Mouse (Mus musculus): ENCODE measurements at regions not wholly inside any gene's neighbourhood (a gene's known extent, or its start where the extent isn't known, plus 50 kb on each side); places are given as distances from the start of the nearest gene placed in this dataset.

GRCm38 (mm10) chr14:107849688-107850087 lies 1064.3 kb downstream of the Slitrk1 start:
- no peaks in the 10 kb centered on the region for H3K9me3 ChIP-seq (replicated peaks; ENCODE audit: insufficient read depth, low read length)
- H3K4me1 ChIP-seq (ENCODE audit: control insufficient read depth in 1 of 2, insufficient read depth in 2 of 2, low read length in 2 of 2): no peaks in the 10 kb centered on the region
- H3K9ac ChIP-seq (ENCODE audit: control insufficient read depth, low read depth, low read length, poor library complexity, severe bottlenecking): no peak overlapping the region
- H3K4me3 ChIP-seq (ENCODE audit: control insufficient read depth in 1 of 2, insufficient read depth in 1 of 2, low read depth in 2 of 2, low read length in 2 of 2): no peak overlapping the region
- DNase-seq (ENCODE audit: low read depth, low spot score): peak; percentile 19
- H3K36me3 ChIP-seq (ENCODE audit: control insufficient read depth in 1 of 2, insufficient read depth in 2 of 2, low read length in 2 of 2): no peaks in the 10 kb centered on the region
- H3K27ac ChIP-seq (ENCODE audit: control insufficient read depth, low read depth, low read length): no peak overlapping the region
- H3K79me2 ChIP-seq (ENCODE audit: control insufficient read depth, insufficient read depth, low read length, poor library complexity): no peaks in the 10 kb centered on the region
- no peaks in the 10 kb centered on the region for H3K27me3 ChIP-seq (ENCODE audit: control insufficient read depth in 1 of 2, insufficient read depth in 2 of 2, low read length in 2 of 2)
- TF ChIP-seq MYC (IDR thresholded peaks at IDR 0.05; ENCODE audit: low read depth, low read length) (no peak), MYB (IDR thresholded peaks at IDR 0.05; ENCODE audit: low read depth, low read length) (no peak), GABPA (IDR thresholded peaks at IDR 0.05; ENCODE audit: low read depth, low read length) (no peak), ZC3H11A (IDR thresholded peaks at IDR 0.05; ENCODE audit: low read depth, low read length) (no peak), ZNF384 (IDR thresholded peaks at IDR 0.05; ENCODE audit: low read depth, low read length) (no peak), TCF12 (IDR thresholded peaks at IDR 0.05; ENCODE audit: low read depth, low read length) (no peak), BHLHE40 (IDR thresholded peaks at IDR 0.05; ENCODE audit: borderline replicate concordance, low read depth, low read length) (no peak), RCOR1 (IDR thresholded peaks at IDR 0.05; ENCODE audit: low read depth, low read length) (no peak), SMC3 (IDR thresholded peaks at IDR 0.05; ENCODE audit: low read depth, low read length) (no peak), CHD2 (IDR thresholded peaks at IDR 0.05; ENCODE audit: low read length) (no peak), GATA1 (IDR thresholded peaks at IDR 0.05; ENCODE audit: low read depth, low read length) (no peak), SIN3A (IDR thresholded peaks at IDR 0.05; ENCODE audit: low read length) (no peak), TAL1 (IDR thresholded peaks at IDR 0.05; ENCODE audit: low read length) (no peak), NRF1 (IDR thresholded peaks at IDR 0.05; ENCODE audit: insufficient read depth, low read depth, low read length, poor library complexity, severe bottlenecking) (no peak), MEF2A (IDR thresholded peaks at IDR 0.05; ENCODE audit: extremely low read depth, insufficient replicate concordance, low read depth, low read length, poor library complexity, severe bottlenecking) (no peak), USF1 (IDR thresholded peaks at IDR 0.05; ENCODE audit: low read depth, low read length) (no peak), JUND (IDR thresholded peaks at IDR 0.05; ENCODE audit: low read depth, low read length) (no peak), ETS1 (IDR thresholded peaks at IDR 0.05; ENCODE audit: low read depth, low read length) (no peak), TBP (IDR thresholded peaks at IDR 0.05; ENCODE audit: low read depth, low read length) (no peak)

DNA sequence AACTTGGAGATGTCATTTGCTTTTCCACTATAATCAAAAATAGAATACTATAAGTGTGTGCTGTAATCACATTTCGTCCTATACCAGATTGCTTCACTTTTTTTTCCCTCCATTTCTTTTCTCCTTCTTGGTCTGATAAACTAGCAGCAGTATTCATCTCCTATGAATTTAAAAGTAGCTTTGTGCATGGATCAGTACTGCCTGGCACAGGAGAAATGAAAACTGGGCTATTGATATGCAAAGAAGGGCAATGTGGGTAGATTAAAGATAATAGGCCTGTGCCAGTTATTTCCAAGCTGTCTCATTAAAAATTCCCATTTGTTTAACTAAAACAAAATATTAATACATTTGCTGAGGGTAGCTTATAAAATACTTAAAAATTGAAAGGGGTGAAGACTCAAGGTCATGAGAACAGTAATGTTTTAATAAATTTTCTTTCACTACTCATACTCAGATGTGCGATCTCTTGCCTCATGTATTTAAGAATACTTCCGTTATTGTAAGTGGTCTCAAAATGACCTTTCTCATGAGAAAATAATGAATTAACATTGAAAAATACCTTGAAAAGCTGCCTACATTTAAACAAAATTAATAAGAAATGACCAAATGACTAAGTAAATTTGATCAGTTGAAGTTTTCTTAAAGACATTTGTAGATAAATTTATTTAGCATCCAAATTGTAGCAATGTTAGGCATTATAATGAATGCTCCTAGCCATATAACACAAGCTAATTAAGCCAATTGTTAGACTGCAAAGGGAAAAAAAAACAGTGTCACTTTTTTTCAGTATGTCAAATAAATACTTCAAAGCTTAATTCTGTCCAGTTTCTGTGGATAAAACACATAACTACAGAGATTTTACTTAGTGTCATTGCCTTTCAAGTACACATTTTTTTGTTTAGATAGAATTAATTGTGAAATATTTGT lies 1068.4 kb downstream of the Slitrk1 start:
- no peak overlapping the region for H3K9ac ChIP-seq (ENCODE audit: control insufficient read depth, low read depth, low read length, poor library complexity, severe bottlenecking)
- H3K4me3 ChIP-seq (ENCODE audit: control insufficient read depth in 1 of 2, insufficient read depth in 1 of 2, low read depth in 2 of 2, low read length in 2 of 2): no peak overlapping the region
- no peaks in the 10 kb centered on the region for H3K36me3 ChIP-seq (ENCODE audit: control insufficient read depth in 1 of 2, insufficient read depth in 2 of 2, low read length in 2 of 2)
- no peaks in the 10 kb centered on the region for H3K27me3 ChIP-seq (ENCODE audit: control insufficient read depth in 1 of 2, insufficient read depth in 2 of 2, low read length in 2 of 2)
- no peaks in the 10 kb centered on the region for H3K4me1 ChIP-seq (ENCODE audit: control insufficient read depth in 1 of 2, insufficient read depth in 2 of 2, low read length in 2 of 2)
- no peak overlapping the region for H3K27ac ChIP-seq (ENCODE audit: control insufficient read depth, low read depth, low read length)
- TF ChIP-seq ZNF384 (IDR thresholded peaks at IDR 0.05; ENCODE audit: low read depth, low read length): no peak
- TF ChIP-seq BHLHE40 (IDR thresholded peaks at IDR 0.05; ENCODE audit: borderline replicate concordance, low read depth, low read length): no peak
- no peak for TF ChIP-seq GABPA (IDR thresholded peaks at IDR 0.05; ENCODE audit: low read depth, low read length)
- no peak for TF ChIP-seq POLR2A (IDR thresholded peaks at IDR 0.05; ENCODE audit: control insufficient read depth in 1 of 2, insufficient read depth in 1 of 2, low read depth in 1 of 2, low read length in 2 of 2, poor library complexity in 1 of 2)
- no peak for TF ChIP-seq ZC3H11A (IDR thresholded peaks at IDR 0.05; ENCODE audit: low read depth, low read length)
- H3K79me2 ChIP-seq (ENCODE audit: control insufficient read depth, insufficient read depth, low read length, poor library complexity): no peaks in the 10 kb centered on the region
- DNase-seq (ENCODE audit: low read depth, low spot score): no peak
- no peaks in the 10 kb centered on the region for H3K9me3 ChIP-seq (replicated peaks; ENCODE audit: insufficient read depth, low read length)

Data from MEL (cell line).